Mouse (Mus musculus): ENCODE measurements around the gene Acaa1a. TPM values are rescaled to one million over a fixed set of nuclear protein-coding genes. Genes with fewer than 3 reads are reported as not detected.

Gene Acaa1a
- polyA plus RNA-seq, 1 experiment from 2014 or later, result 39.6 TPM

DNA sequence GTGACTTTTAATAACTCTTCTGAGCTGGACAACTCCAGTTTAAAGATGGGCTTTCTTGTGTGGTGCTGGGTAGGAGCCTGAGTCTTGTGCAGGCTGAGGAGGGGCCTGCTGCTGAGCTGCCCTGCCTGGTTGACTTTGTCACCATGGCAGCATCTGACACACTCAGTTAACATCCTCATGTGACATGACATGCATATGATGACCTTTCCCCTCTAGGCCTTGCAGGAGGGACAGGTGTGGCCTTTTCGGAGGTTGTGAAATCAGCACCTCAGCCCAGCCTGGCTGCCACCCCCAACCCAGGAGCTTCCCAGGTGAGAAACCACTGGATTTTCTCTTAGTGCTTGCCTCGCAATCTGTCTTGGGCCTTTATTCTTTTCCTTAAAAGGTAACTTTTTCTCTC lies 50.7 kb downstream of the Acaa1a start:
- no peaks in the 10 kb centered on the region for H3K4me1 ChIP-seq (replicated peaks)
- H3K9me3 ChIP-seq (replicated peaks), result no peaks in the 10 kb centered on the region
- DNase-seq (no peak), ATAC-seq (ENCODE audit: low read depth) (no peak)
- no peak overlapping the region for H3K9ac ChIP-seq
- H3K36me3 ChIP-seq, result peaks cover 3% of the 10 kb centered on the region; the same call in 1 of the 2 replicates
- no peak overlapping the region for H3K4me3 ChIP-seq (replicated peaks)
- H3K27ac ChIP-seq, result no peak overlapping the region
- H3K4me2 ChIP-seq, result no peak overlapping the region
- H3K27me3 ChIP-seq, result no peaks in the 10 kb centered on the region
- 62% methylated on average over 2 of the region's 2 CpGs for WGBS (ENCODE audit: insufficient replicate concordance)

DNA sequence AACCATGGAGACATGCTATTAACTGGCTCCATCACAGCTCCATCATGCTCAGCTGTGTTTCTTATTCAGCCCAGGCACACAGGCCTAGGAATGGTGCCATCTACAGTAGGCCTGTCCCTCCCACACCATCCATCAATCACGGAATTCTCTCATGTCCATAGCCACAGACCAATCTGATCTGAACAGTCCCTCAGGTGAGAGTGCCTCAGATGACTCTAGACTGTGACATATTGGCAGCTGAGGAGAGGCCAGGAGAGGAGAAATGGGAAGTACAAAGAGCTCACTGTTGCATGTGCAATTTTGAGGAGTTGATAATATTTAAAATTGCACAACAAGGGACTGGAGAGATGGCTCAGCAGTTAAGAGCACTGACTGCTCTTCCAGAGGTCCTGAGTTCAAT lies 55.3 kb downstream of the Acaa1a start:
- ATAC-seq (ENCODE audit: low read depth), result no peak
- H3K4me2 ChIP-seq, result no peak overlapping the region
- 57% methylated on average over 1 of the region's 1 CpGs for WGBS (ENCODE audit: insufficient replicate concordance)
- H3K36me3 ChIP-seq, result no peaks in the 10 kb centered on the region
- H3K9me3 ChIP-seq (replicated peaks), result no peaks in the 10 kb centered on the region
- H3K27me3 ChIP-seq, result no peaks in the 10 kb centered on the region
- no peak for DNase-seq
- no peak overlapping the region for H3K4me3 ChIP-seq (replicated peaks)
- no peaks in the 10 kb centered on the region for H3K4me1 ChIP-seq (replicated peaks)
- no peak overlapping the region for H3K9ac ChIP-seq
- H3K27ac ChIP-seq, result no peak overlapping the region

Other genes starting within 250 kb of the Acaa1a start
- 1.6 and 2.0 TPM in 2 replicates for gene Plcd1, start 246.2 kb upstream of the Acaa1a start, polyA plus RNA-seq (2015; fragmentation: Nextera tagmentation; extraction: Ambion mirVana)
- not detected in 2 replicates for gene Dlec1, start 237.2 kb upstream of the Acaa1a start, polyA plus RNA-seq (2015; fragmentation: Nextera tagmentation; extraction: Ambion mirVana)
- 2.6 and 3.1 TPM in 2 replicates for gene Acaa1b, start 182.6 kb upstream of the Acaa1a start, polyA plus RNA-seq (2015; fragmentation: Nextera tagmentation; extraction: Ambion mirVana)
- not detected in 2 replicates for gene Gm47289, start 180.5 kb upstream of the Acaa1a start, polyA plus RNA-seq (2015; fragmentation: Nextera tagmentation; extraction: Ambion mirVana)
- not detected in 2 replicates for gene Slc22a13, start 130.6 kb upstream of the Acaa1a start, polyA plus RNA-seq (2015; fragmentation: Nextera tagmentation; extraction: Ambion mirVana)
- gene Oxsr1, start 17.2 kb upstream of the Acaa1a start, polyA plus RNA-seq (2015; fragmentation: Nextera tagmentation; extraction: Ambion mirVana), result 6.0 and 6.5 TPM in 2 replicates
- 18.6 and 21.7 TPM in 2 replicates for gene Myd88, start 1.7 kb downstream of the Acaa1a start, polyA plus RNA-seq (2015; fragmentation: Nextera tagmentation; extraction: Ambion mirVana)
- gene Xylb, start 17.7 kb downstream of the Acaa1a start, polyA plus RNA-seq (2015; fragmentation: Nextera tagmentation; extraction: Ambion mirVana), result 3.6 and 4.7 TPM in 2 replicates
- gene Slc22a14, start 25.9 kb downstream of the Acaa1a start, polyA plus RNA-seq (2015; fragmentation: Nextera tagmentation; extraction: Ambion mirVana), result not detected in 2 replicates
- 1.8 and 2.1 TPM in 2 replicates for gene Acvr2b, start 62.4 kb downstream of the Acaa1a start, polyA plus RNA-seq (2015; fragmentation: Nextera tagmentation; extraction: Ambion mirVana)
- gene Exog, start 105.3 kb downstream of the Acaa1a start, polyA plus RNA-seq (2015; fragmentation: Nextera tagmentation; extraction: Ambion mirVana), result 6.9 and 9.0 TPM in 2 replicates
- gene Scn5a, start 239.3 kb downstream of the Acaa1a start, polyA plus RNA-seq (2015; fragmentation: Nextera tagmentation; extraction: Ambion mirVana), result 0.03 and 0.05 TPM in 2 replicates